Mouse (Mus musculus): ENCODE data around the gene Sass6. TPM values are rescaled to one million over a fixed set of nuclear protein-coding genes. Genes with fewer than 3 reads are reported as not detected.

Sass6 gene
- polyA plus RNA-seq (2012; rRNA removed; ENCODE audit: low replicate concordance) = 0.15 and 0.93 TPM in 2 replicates

GRCm38 (mm10) chr3:116594728-116595602 lies at the start of gene Sass6:
Gene Sass6 (plus strand): TSS chr3:116594982.

GRCm38 (mm10) chr3:116562408-116563094 lies 32.2 kb upstream of the Sass6 start, which contains the start of gene Lrrc39:
Gene Lrrc39 (plus strand): TSS chr3:116562973.

GRCm38 (mm10) chr3:116614295-116614892 lies 19.6 kb downstream of the Sass6 start, which contains the start of gene Trmt13:
Gene Trmt13 (minus strand): TSS chr3:116614587.

GRCm38 (mm10) chr3:116662463-116662863 lies 67.7 kb downstream of the Sass6 start, which contains the start of gene Mfsd14a:
Gene Mfsd14a (minus strand): TSS chr3:116662677.

Other genes starting within 250 kb of the Sass6 start
- gene Cdc14a, start 170.9 kb upstream of the Sass6 start, polyA plus RNA-seq (2012; rRNA removed; ENCODE audit: low replicate concordance) = 12.9 and 14.7 TPM in 2 replicates
- gene Rtca, start 86.8 kb upstream of the Sass6 start, polyA plus RNA-seq (2012; rRNA removed; ENCODE audit: low replicate concordance) = 26.3 and 38.5 TPM in 2 replicates
- gene Dbt, start 81.9 kb upstream of the Sass6 start, polyA plus RNA-seq (2012; rRNA removed; ENCODE audit: low replicate concordance) = 0.82 and 5.3 TPM in 2 replicates
- gene Lrrc39, start 32.0 kb upstream of the Sass6 start, polyA plus RNA-seq (2012; rRNA removed; ENCODE audit: low replicate concordance) = 0.08 and 0.12 TPM in 2 replicates
- gene Trmt13, start 19.6 kb downstream of the Sass6 start, polyA plus RNA-seq (2012; rRNA removed; ENCODE audit: low replicate concordance) = 0.31 and 1.2 TPM in 2 replicates
- gene Mfsd14a, start 67.7 kb downstream of the Sass6 start, polyA plus RNA-seq (2012; rRNA removed; ENCODE audit: low replicate concordance) = 2.8 and 5.8 TPM in 2 replicates
- gene Gm43191, start 86.3 kb downstream of the Sass6 start, polyA plus RNA-seq (2012; rRNA removed; ENCODE audit: low replicate concordance) = not detected in 2 replicates
- gene Slc35a3, start 117.8 kb downstream of the Sass6 start, polyA plus RNA-seq (2012; rRNA removed; ENCODE audit: low replicate concordance) = 15.6 and 18.4 TPM in 2 replicates
- 1.4 and 1.7 TPM in 2 replicates for gene Agl, start 213.2 kb downstream of the Sass6 start, polyA plus RNA-seq (2012; rRNA removed; ENCODE audit: low replicate concordance)